In genomic region chr9:59134171-59135041, GRCm38 (mm10) we compare ENCODE assay signal across 8 mouse cellular contexts.
A peak's percentile ranks its signal among the peaks of the same experiment; 100 is the strongest.
DNase-seq lines count a peak whose midpoint lies in the region; ATAC-seq and TF ChIP-seq lines count a peak whose summit lies in the region.

No protein-coding gene starts in this region.

- H3K4me1 ChIP-seq in lung, adult 2 months (ENCODE audit: control insufficient read depth, insufficient read depth, low read length), result no peaks in the 10 kb centered on the region
- peaks cover 16% of the 10 kb centered on the region; the same call in 1 of the 2 replicates for H3K4me1 ChIP-seq in limb, embryonic 11.5 days (ENCODE audit: control insufficient read depth, insufficient read depth, low read length)

- H3K27me3 ChIP-seq in limb, embryonic 11.5 days (ENCODE audit: control insufficient read depth, insufficient read depth, low read length), result no peaks in the 10 kb centered on the region

- TF ChIP-seq CTCF in lung, adult 2 months (IDR thresholded peaks at IDR 0.05; ENCODE audit: insufficient read depth, low read length), result no peak

- DNase-seq in lung, adult 2 months, result no peak
- DNase-seq in lung, postnatal 25 days (ENCODE audit: low spot score), result no peak
- peak; percentile 43 to 54 for DNase-seq in gastrocnemius, adult 8-10 months (ENCODE audit: low spot score in 2 of 2)
- DNase-seq in hindlimb bud, embryonic 11.5 days (ENCODE audit: extremely low spot score, low read depth, low spot score), result peak; percentile 53
- DNase-seq in limb, embryonic 11.5 days (ENCODE audit: low spot score), result peak; percentile 73
- peak; percentile 12 for DNase-seq in ovary, adult 18-20 months (ENCODE audit: low spot score)
- no peak for DNase-seq in thymus, postnatal 36 days
- DNase-seq in spleen, postnatal 4 days (ENCODE audit: low spot score in 2 of 2), result no peak

- no peak overlapping the region for H3K9ac ChIP-seq in limb, embryonic 11.5 days (ENCODE audit: low read length)

- WGBS in lung, adult 2 months, result 24% methylated on average over 15 of the region's 15 CpGs
- WGBS in limb, embryonic 11.5 days, result 27% methylated on average over 15 of the region's 15 CpGs

- no peak overlapping the region; the same call in 1 of the 2 replicates for H3K4me2 ChIP-seq in limb, embryonic 11.5 days (ENCODE audit: low read depth, severe bottlenecking)

- no peak for TF ChIP-seq POLR2A in lung, adult 2 months (IDR thresholded peaks at IDR 0.05; ENCODE audit: borderline replicate concordance, extremely low read depth, low read depth, low read length)

- no peaks in the 10 kb centered on the region for H3K36me3 ChIP-seq in limb, embryonic 11.5 days (ENCODE audit: control insufficient read depth, insufficient read depth, low read length)

- no peaks in the 10 kb centered on the region for H3K9me3 ChIP-seq in limb, embryonic 11.5 days (ENCODE audit: control insufficient read depth, low read length)

- H3K27ac ChIP-seq in limb, embryonic 11.5 days (replicated peaks; ENCODE audit: low read depth, low read length), result peak overlapping the region; percentile 10; the same call in 1 of the 2 replicates

- ATAC-seq in limb, embryonic 11.5 days (ENCODE audit: insufficient number of reproducible peaks, low FRiP score, low TSS enrichment, low read depth), result peak; percentile 70; the same call in 1 of the 2 replicates

- peak overlapping the region; percentile 48 for H3K4me3 ChIP-seq in lung, adult 2 months (replicated peaks; ENCODE audit: extremely low read depth, low read depth, low read length)
- H3K4me3 ChIP-seq in limb, embryonic 11.5 days (ENCODE audit: low read depth, low read length), result no peak overlapping the region

Comparison
In these comparisons a context has a peak if more than half of its experiments do, and no peak if none do; other contexts are left out.
1. DNase-seq: peak in gastrocnemius, adult 8-10 months (2 of 2), hindlimb bud, embryonic 11.5 days (single experiment), limb, embryonic 11.5 days (single experiment) and ovary, adult 18-20 months (single experiment); none in lung, adult 2 months (single experiment), lung, postnatal 25 days (single experiment), thymus, postnatal 36 days (0 of 2) and spleen, postnatal 4 days (0 of 2).